Mouse (Mus musculus) macrophage (primary cell): ENCODE results near the gene Myh9. TPM values are rescaled to one million over a fixed set of nuclear protein-coding genes. Genes with fewer than 3 reads are reported as not detected.

ENCODE experiments used
- H3K27ac ChIP-seq: fragments of 350-480 bp; formaldehyde crosslinking; 2 replicates; pipeline ENCODE4 v1.9.0; 2021
- H3K36me3 ChIP-seq: fragments of 350-480 bp; formaldehyde crosslinking; 2 replicates; pipeline ENCODE4 v1.9.0; 2021; ENCODE audit errors: inconsistent target
- H3K4me3 ChIP-seq: fragments of 350-480 bp; formaldehyde crosslinking; 2 replicates; pipeline ENCODE4 v1.9.0; 2021; ENCODE audit errors: inconsistent target
- H3K79me2 ChIP-seq: fragments of 350-480 bp; formaldehyde crosslinking; 2 replicates; pipeline ENCODE4 v1.9.0; 2021; ENCODE audit errors: inconsistent target
- WGBS: methylation state at CpG from one replicate; pipeline ENCODE4 v1.1.7; 2026; ENCODE audit warnings: inconsistent platforms; ENCODE audit not compliant: missing documents; 5-methylcytosine and 5-hydroxymethylcytosine counted together
- polyA plus RNA-seq: library from polyadenylated mRNA; stranded (reverse); fragments of 250-400 nt; gene quantifications from 3 replicates; pipeline ENCODE4 v1.2.4, GENCODE M21; 2018; ENCODE audit warnings: inconsistent platforms

Gene Myh9
- polyA plus RNA-seq, 1 experiment from 2014 or later, result 188 TPM

DNA sequence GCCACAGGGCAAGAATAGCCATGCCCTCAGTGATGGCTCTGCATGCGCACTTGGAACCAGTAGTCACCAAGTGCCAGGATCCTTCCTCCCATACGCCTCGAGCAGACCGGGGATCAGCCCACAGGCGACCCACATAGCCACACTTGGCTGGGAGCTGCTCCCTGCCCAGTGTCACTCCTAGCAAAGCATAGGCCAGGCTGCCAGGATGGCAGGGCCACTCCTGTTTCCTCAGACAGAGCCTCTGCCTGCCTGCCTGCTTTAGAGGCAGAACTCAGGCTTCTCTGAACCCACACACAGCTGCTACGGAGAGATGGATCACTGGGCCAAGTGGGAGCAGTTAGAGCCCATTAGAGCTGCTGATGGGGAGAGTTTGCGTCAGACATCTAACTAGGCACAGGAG is 48.4 kb downstream of the Myh9 start:
- no peak overlapping the region for H3K4me3 ChIP-seq
- 100% methylated on average over 6 of the region's 7 CpGs for WGBS

GRCm38 (mm10) chr15:77793094-77793493 is 48.9 kb downstream of the Myh9 start:
- WGBS, result 85% methylated on average over 4 of the region's 4 CpGs
- H3K4me3 ChIP-seq, result no peak overlapping the region
- peaks cover 86% of the 10 kb centered on the region for H3K36me3 ChIP-seq
- peaks cover 85% of the 10 kb centered on the region for H3K79me2 ChIP-seq
- no peak overlapping the region for H3K27ac ChIP-seq

More for the DNA sequence above, 48.4 kb downstream of the Myh9 start:
- Histone ChIP-seq H3K36me3 (peaks cover 81% of the 10 kb centered on the region), H3K79me2 (peaks cover 90% of the 10 kb centered on the region), H3K27ac (no peak overlapping the region)

DNA sequence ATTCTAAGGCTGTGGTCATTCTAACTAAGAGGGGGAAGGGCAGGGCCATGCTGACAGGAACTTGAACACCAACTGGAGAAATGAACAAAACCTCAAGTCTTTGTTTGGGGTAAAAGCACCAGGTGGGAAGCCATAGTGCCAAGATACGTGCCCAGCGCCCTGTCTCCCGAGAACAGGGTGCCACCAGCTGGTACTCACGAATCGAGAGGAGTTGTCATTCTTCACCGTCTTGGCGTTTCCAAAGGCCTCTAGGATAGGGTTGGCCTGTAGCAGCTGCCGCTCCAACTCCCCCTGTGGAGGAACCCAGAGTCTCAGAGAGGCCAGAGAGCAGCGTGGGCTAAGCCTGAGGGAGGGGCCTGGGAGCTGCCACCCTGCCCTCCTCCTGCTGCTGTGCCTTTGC is 49.9 kb downstream of the Myh9 start:
- peaks cover 75% of the 10 kb centered on the region for H3K79me2 ChIP-seq
- WGBS, result 93% methylated on average over 8 of the region's 9 CpGs
- peaks cover 93% of the 10 kb centered on the region for H3K36me3 ChIP-seq
- no peak overlapping the region for H3K27ac ChIP-seq
- H3K4me3 ChIP-seq, result no peak overlapping the region

DNA sequence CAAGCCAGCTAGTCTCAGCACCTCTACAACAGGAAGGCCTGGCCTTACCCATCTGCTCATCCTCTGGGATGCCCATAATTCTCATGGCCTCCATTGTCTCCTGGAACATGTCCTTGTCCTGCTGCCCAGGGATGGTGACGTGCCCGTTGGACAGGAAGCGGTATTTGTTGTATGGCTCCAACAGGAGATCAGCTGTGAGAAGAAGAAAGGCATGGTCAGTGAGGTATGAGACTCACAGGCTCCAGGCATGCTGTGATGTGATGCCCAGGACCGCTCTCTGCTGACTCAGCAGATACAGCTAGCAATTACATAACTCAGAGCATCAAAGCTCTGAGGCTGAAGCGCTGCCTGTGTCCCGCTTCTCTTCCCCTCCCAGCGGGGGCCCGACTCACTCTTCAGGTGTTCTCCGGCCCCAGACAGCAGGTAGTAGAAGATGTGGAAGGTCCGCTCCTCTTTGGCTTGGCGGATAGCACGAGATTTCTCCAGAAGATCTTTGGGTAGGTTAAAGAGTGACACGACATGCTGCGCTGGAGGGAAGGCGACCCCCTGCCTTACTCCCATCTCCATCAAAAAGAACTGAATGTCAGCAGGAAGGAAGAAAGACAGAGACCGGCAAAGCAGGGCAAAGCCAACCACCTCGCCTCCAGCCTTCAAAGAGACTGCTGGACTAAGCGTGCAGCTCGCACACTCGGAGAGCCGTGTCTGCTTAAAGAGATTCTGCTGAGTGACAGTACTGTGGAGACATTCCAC is 51.1 kb downstream of the Myh9 start:
- Histone ChIP-seq H3K79me2 (peaks cover 62% of the 10 kb centered on the region), H3K4me3 (no peak overlapping the region), H3K36me3 (peaks cover 98% of the 10 kb centered on the region), H3K27ac (no peak overlapping the region)
- 94% methylated on average over 21 of the region's 21 CpGs for whole genome bisulfite sequencing

- WGBS, result 57% methylated on average over 3 of the region's 3 CpGs
- no peak overlapping the region for H3K4me3 ChIP-seq
- no peak overlapping the region for H3K27ac ChIP-seq
- H3K79me2 ChIP-seq, result peaks cover 49% of the 10 kb centered on the region
- peaks cover 100% of the 10 kb centered on the region for H3K36me3 ChIP-seq
These were observed 52.8 kb downstream of the Myh9 start for GRCm38 (mm10) chr15:77789186-77789585.

- no peak overlapping the region for H3K4me3 ChIP-seq
- 89% methylated on average over 5 of the region's 6 CpGs for WGBS
- peaks cover 40% of the 10 kb centered on the region for H3K79me2 ChIP-seq
- no peak overlapping the region for H3K27ac ChIP-seq
- H3K36me3 ChIP-seq, result peaks cover 100% of the 10 kb centered on the region
These were observed 53.6 kb downstream of the Myh9 start for GRCm38 (mm10) chr15:77788356-77788755.

GRCm38 (mm10) chr15:77785807-77786206 is 56.2 kb downstream of the Myh9 start:
- Histone ChIP-seq H3K79me2 (peaks cover 16% of the 10 kb centered on the region; the same call in 1 of the 2 replicates), H3K36me3 (peaks cover 99% of the 10 kb centered on the region), H3K27ac (no peak overlapping the region), H3K4me3 (no peak overlapping the region)
- 100% methylated on average over 1 of the region's 1 CpGs for WGBS

- WGBS, result 91% methylated on average over 22 of the region's 22 CpGs
- Histone ChIP-seq H3K79me2 (peaks cover 3% of the 10 kb centered on the region; the same call in 1 of the 2 replicates), H3K27ac (no peak overlapping the region), H3K36me3 (peaks cover 99% of the 10 kb centered on the region), H3K4me3 (no peak overlapping the region)
These were observed 57.7 kb downstream of the Myh9 start for GRCm38 (mm10) chr15:77784039-77784824.

- Histone ChIP-seq H3K27ac (no peak overlapping the region), H3K36me3 (peaks cover 99% of the 10 kb centered on the region), H3K79me2 (peaks cover 3% of the 10 kb centered on the region; the same call in 1 of the 2 replicates), H3K4me3 (no peak overlapping the region)
- 80% methylated on average over 11 of the region's 11 CpGs for WGBS
These were observed 59.4 kb downstream of the Myh9 start for GRCm38 (mm10) chr15:77782449-77783014.

DNA sequence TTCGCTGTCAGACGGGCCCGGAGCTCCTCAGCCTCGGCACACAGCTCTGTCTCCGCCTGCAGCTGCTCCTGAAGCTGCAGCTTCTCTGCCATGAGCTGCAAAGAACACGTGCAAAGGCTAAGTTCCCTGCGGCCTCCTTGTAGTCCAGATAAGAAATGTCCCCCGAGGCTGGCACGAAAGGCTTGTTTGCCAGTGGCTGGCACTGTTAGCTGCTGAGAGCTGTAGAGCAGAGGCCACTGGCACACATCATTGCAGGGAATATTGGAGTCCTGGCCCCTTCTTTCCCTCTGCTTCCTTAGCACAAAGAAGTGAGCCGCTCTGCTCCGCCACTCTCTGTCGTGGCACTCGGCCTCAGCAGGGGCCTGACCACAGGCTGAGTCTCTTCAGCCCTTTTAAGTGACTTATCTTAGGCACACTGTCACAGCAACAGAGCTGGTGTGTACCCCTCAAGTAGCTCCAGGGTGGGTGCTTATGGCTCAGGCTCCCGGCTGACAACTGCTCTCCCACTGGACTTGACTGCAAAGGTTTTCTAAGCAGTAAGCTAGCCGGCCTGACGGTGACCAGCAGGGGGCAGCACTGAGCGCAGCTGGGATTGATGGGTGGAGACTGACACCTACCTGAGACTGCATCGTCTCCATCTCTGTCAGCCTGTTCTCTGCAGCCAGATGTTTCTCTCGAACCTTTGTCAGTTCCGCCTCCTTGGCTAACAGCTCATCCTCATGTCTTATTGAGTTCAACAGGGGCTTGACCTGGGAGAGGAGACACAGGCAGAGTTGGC is 66.6 kb downstream of the Myh9 start:
- WGBS, result 76% methylated on average over 19 of the region's 20 CpGs
- no peak overlapping the region for H3K4me3 ChIP-seq
- H3K79me2 ChIP-seq, result no peaks in the 10 kb centered on the region; the same call in 1 of the 2 replicates
- no peak overlapping the region for H3K27ac ChIP-seq
- H3K36me3 ChIP-seq, result peaks cover 84% of the 10 kb centered on the region

GRCm38 (mm10) chr15:77774303-77774702 is 67.7 kb downstream of the Myh9 start:
- Histone ChIP-seq H3K79me2 (no peaks in the 10 kb centered on the region), H3K27ac (no peak overlapping the region), H3K36me3 (peaks cover 84% of the 10 kb centered on the region), H3K4me3 (no peak overlapping the region)
- 95% methylated on average over 9 of the region's 10 CpGs for WGBS

- H3K27ac ChIP-seq, result peak overlapping the region; percentile 70
- no peak overlapping the region for H3K4me3 ChIP-seq
- WGBS, result 84% methylated on average over 19 of the region's 19 CpGs
- H3K79me2 ChIP-seq, result no peaks in the 10 kb centered on the region
- peaks cover 84% of the 10 kb centered on the region for H3K36me3 ChIP-seq
These were observed 68.7 kb downstream of the Myh9 start for GRCm38 (mm10) chr15:77773099-77773915.

DNA sequence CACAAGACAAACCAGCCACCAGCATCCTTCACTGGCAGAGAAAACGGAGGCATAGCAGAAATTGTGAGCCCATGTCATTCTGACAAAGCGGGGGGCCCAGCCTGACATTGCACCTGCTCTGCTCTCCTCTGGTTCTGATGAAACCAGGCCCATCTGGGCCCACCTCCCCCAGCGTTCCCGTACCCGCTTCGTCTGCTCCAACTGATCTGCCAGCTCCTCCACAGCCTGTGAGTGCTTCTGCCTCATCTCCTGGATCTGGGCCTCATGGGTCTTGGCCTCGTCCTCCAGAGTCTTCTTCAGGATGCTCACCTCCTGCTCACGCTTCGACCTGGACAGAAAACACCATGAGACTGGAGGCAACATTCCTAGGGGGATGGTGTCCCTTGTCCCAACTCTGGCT is 71.0 kb downstream of the Myh9 start:
- Histone ChIP-seq H3K27ac (no peak overlapping the region), H3K36me3 (peaks cover 84% of the 10 kb centered on the region), H3K4me3 (no peak overlapping the region), H3K79me2 (no peaks in the 10 kb centered on the region)
- 92% methylated on average over 9 of the region's 9 CpGs for WGBS
